Mouse (Mus musculus) cerebellum, adult 2 months (tissue): Measurements from ENCODE around the gene Il17c.

ENCODE experiments used
- CTCF ChIP-seq: fragments of 200-500 bp; IDR thresholded peaks from 2 replicates; pipeline ENCODE4 v1.5.1; 2011; ENCODE audit warnings: low read depth, mild to moderate bottlenecking, control low read depth, low read length, moderate library complexity, borderline replicate concordance; ENCODE audit not compliant: insufficient read depth
- POLR2A ChIP-seq: fragments of 200-500 bp; IDR thresholded peaks from 2 replicates; pipeline ENCODE4 v1.6.1; 2011; ENCODE audit warnings: low read length, control low read depth, borderline replicate concordance; ENCODE audit not compliant: insufficient read depth

DNA sequence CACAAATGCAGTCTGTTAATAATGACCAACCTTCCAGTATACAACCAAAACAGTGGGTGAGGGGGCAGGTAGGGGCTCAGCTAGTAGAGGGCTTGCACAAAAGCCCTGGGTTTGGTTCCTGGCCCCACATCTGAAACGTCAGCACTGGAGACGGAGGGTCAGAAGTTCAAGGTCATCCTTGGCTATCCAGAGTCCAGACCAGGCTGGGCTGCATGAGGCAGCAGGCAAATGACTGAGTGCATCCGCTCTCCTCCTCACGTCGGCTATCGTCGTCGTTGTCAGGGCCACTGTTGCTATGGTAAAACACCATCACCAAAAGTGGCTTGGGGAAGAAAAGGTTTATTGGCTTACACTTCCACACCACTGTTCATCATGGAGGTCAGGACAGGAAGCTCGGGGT lies 7.5 kb upstream of the Il17c start:
- no peak for TF ChIP-seq POLR2A
- no peak for TF ChIP-seq CTCF
